In the genomic region with DNA sequence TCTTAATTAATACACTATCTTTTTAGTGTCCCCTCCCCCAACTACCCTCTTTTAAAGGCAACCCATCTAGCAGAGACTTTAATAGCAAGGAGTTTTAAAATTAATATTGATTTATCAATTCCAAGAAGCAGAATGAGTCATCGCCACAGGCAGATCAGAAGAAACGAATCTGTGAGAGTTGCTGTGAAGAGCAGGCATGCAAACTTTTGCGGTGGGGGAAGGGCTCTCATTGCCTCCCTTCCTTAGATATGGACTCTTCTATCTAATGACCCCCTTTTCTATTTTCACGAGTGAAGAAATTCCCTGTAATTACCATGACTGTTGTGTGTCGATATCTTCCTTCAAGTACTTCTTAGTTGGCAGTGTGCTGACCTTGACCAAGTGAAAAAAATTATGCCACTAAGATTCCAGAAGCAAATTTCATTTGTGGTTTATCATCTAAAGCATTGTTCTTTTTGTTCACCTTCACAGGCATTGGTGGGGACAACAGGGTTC, we compare ENCODE assay signal across 20 mouse cellular contexts. TPM values are rescaled to one million over a fixed set of nuclear protein-coding genes. Genes with fewer than 3 reads are reported as not detected.
DNase-seq lines count a peak whose midpoint lies in the region; ATAC-seq lines count a peak whose summit lies in the region.
"Had no signal": no experiment of that assay in that cellular context is flagged by ENCODE, and none has a peak within 500 bp of the region (broad histone marks: within the 10 kb centered on the region; RNA-seq: fewer than 3 reads in every experiment).

No protein-coding gene starts in this region.

- H3K4me3 ChIP-seq in kidney, embryonic 15.5 days (replicated peaks): no peak overlapping the region
- H3K4me3 ChIP-seq in kidney, embryonic 16.5 days (ENCODE audit: low read length): no peak overlapping the region
- H3K4me3 ChIP-seq: embryonic facial prominence, embryonic 12.5 days; forebrain, embryonic 12.5 days; heart, embryonic 12.5 days; hindbrain, embryonic 10.5 days had no signal

- H3K4me1 ChIP-seq in kidney, embryonic 15.5 days: peaks cover 12% of the 10 kb centered on the region; the same call in 1 of the 2 replicates
- peaks cover 10% of the 10 kb centered on the region for H3K4me1 ChIP-seq in kidney, embryonic 16.5 days (ENCODE audit: insufficient read depth, low read length)
- H3K4me1 ChIP-seq: embryonic facial prominence, embryonic 12.5 days; forebrain, embryonic 12.5 days; hindbrain, embryonic 10.5 days had no signal

- no peaks in the 10 kb centered on the region for H3K36me3 ChIP-seq in kidney, embryonic 15.5 days
- H3K36me3 ChIP-seq in kidney, embryonic 16.5 days (ENCODE audit: insufficient read depth, low read length): no peaks in the 10 kb centered on the region
- H3K36me3 ChIP-seq: embryonic facial prominence, embryonic 12.5 days; forebrain, embryonic 12.5 days; heart, embryonic 12.5 days; hindbrain, embryonic 10.5 days had no signal

- peak; percentile 44 for DNase-seq in thymus, postnatal 14 days
- DNase-seq in thymus, adult 18-20 months: no peak
- peak; percentile 46 for DNase-seq in T-cell, adult 2 months (ENCODE audit: low spot score)
- peak; percentile 66 for DNase-seq in naive thymus-derived CD4-positive, alpha-beta T cell, adult 2 months (ENCODE audit: low read depth)
- no peak for DNase-seq in spleen, postnatal 36 days (ENCODE audit: low spot score in 2 of 2)
- DNase-seq: adrenal gland, adult 8-10 months; cerebellum, adult 11-12 months; cerebellum, adult 9-10 months; cerebellum, postnatal 25 days; gastrocnemius, postnatal 14 days had no signal

- H3K9ac ChIP-seq in kidney, embryonic 15.5 days: no peak overlapping the region
- H3K9ac ChIP-seq in kidney, embryonic 16.5 days (replicated peaks; ENCODE audit: low read length): no peak overlapping the region
- H3K9ac ChIP-seq: embryonic facial prominence, embryonic 12.5 days; forebrain, embryonic 12.5 days; heart, embryonic 12.5 days; hindbrain, embryonic 14.5 days had no signal

- WGBS in kidney, embryonic 15.5 days: 84% methylated on average over 5 of the region's 5 CpGs
- WGBS in kidney, embryonic 16.5 days: 85% methylated on average over 5 of the region's 5 CpGs

- H3K27ac ChIP-seq in kidney, embryonic 15.5 days: peak overlapping the region; percentile 42; the same call in 1 of the 2 replicates
- no peak overlapping the region for H3K27ac ChIP-seq in kidney, embryonic 16.5 days (ENCODE audit: low read length)
- H3K27ac ChIP-seq: embryonic facial prominence, embryonic 12.5 days; forebrain, embryonic 12.5 days; hindbrain, embryonic 10.5 days; hindbrain, embryonic 14.5 days had no signal

- no peaks in the 10 kb centered on the region for H3K27me3 ChIP-seq in kidney, embryonic 15.5 days
- H3K27me3 ChIP-seq in kidney, embryonic 16.5 days (ENCODE audit: insufficient read depth, low read length): no peaks in the 10 kb centered on the region
- H3K27me3 ChIP-seq: CH12.LX; embryonic facial prominence, embryonic 12.5 days; forebrain, embryonic 12.5 days; heart, embryonic 12.5 days had no signal

- H3K4me2 ChIP-seq in kidney, embryonic 15.5 days: no peak overlapping the region
- no peak overlapping the region for H3K4me2 ChIP-seq in kidney, embryonic 16.5 days (replicated peaks; ENCODE audit: low read depth, low read length)
- H3K4me2 ChIP-seq: embryonic facial prominence, embryonic 12.5 days; forebrain, embryonic 12.5 days; heart, embryonic 12.5 days; hindbrain, embryonic 14.5 days had no signal

- ATAC-seq in kidney, embryonic 15.5 days (replicated peaks; ENCODE audit: low FRiP score): no peak
- no peak for ATAC-seq in kidney, embryonic 16.5 days (ENCODE audit: low FRiP score, low TSS enrichment)
- ATAC-seq: forebrain, embryonic 16.5 days; Patski had no signal

- no peaks in the 10 kb centered on the region for H3K9me3 ChIP-seq in kidney, embryonic 15.5 days (replicated peaks)
- H3K9me3 ChIP-seq in kidney, embryonic 16.5 days (ENCODE audit: low read length): no peaks in the 10 kb centered on the region
- H3K9me3 ChIP-seq: embryonic facial prominence, embryonic 12.5 days; forebrain, embryonic 12.5 days; heart, embryonic 12.5 days; hindbrain, embryonic 10.5 days had no signal

RNA-seq across cellular contexts. Expression of a gene that starts 32.8 kb away (rescaled TPM):
- polyA plus RNA-seq in kidney, embryonic 15.5 days (2015; fragmentation: Nextera tagmentation; extraction: Ambion mirVana): 0.24 and 0.30 TPM in 2 replicates
- 0.17 and 0.24 TPM in 2 replicates for polyA plus RNA-seq in kidney, embryonic 16.5 days (2015; fragmentation: Nextera tagmentation; extraction: Ambion mirVana)
- polyA plus RNA-seq: Patski had no signal

Comparison
In these comparisons a context has a peak if more than half of its experiments do, and no peak if none do; other contexts are left out.
1. DNase-seq: peak in thymus, postnatal 14 days (single experiment), T-cell, adult 2 months (single experiment) and naive thymus-derived CD4-positive, alpha-beta T cell, adult 2 months (single experiment); none in thymus, adult 18-20 months (0 of 2) and spleen, postnatal 36 days (0 of 2).